Mouse (Mus musculus): ENCODE data around the gene Exoc4.

GRCm38 (mm10) chr6:33380517-33380916, 131.6 kb downstream of the Exoc4 start:
- no peak for TF ChIP-seq CTCF (IDR thresholded peaks at IDR 0.05; ENCODE audit: insufficient read depth, low read length)
- no peak for TF ChIP-seq POLR2A (IDR thresholded peaks at IDR 0.05; ENCODE audit: borderline replicate concordance, extremely low read depth, low read depth, low read length)
